Mouse (Mus musculus): Measurements from ENCODE around the gene Coa7.

DNA sequence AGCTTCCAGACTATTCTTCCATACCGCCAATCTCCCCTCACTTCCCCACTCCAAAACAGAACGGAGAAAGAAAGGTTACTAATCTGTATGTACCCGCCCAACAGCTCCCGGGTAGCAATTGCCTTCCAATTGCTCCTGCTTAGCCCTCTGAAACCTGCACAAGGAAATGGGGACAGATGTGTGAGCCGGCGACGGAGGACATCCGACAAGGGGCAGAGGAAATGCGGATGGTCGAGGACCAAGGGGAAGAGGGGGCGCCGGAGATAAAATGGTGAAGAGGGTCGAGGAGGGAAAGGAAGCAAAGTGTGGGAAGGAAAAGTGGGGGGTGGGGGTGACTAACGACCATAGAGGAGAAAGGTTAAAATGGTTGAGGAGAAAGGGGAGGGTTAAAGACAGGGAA is 27.7 kb upstream of the Coa7 start:
- TF ChIP-seq CTCF (IDR thresholded peaks at IDR 0.05; ENCODE audit: low read depth) (no peak), EP300 (IDR thresholded peaks at IDR 0.05; ENCODE audit: low read depth) (no peak)
